Mouse (Mus musculus): ENCODE measurements around the gene Rtn4r.

Gene Rtn4r

GRCm38 (mm10) chr16:18197881-18198280 is 70.4 kb downstream of the Rtn4r start:
- no peak for DNase-seq

GRCm38 (mm10) chr16:18198365-18199098 is 71.1 kb downstream of the Rtn4r start:
- no peak for DNase-seq

- no peak for DNase-seq
Observed at GRCm38 (mm10) chr16:18200062-18200461, 72.6 kb downstream of the Rtn4r start.

- no peak for DNase-seq
Observed at GRCm38 (mm10) chr16:18201620-18202019, 74.2 kb downstream of the Rtn4r start.
